In genomic region chr16:45196816-45197215, GRCm38 (mm10) we compare ENCODE assay signal across 8 mouse cellular contexts. TPM values are rescaled to one million over a fixed set of nuclear protein-coding genes. Genes with fewer than 3 reads are reported as not detected.
A peak's percentile ranks its signal among the peaks of the same experiment; 100 is the strongest.
DNase-seq lines count a peak whose midpoint lies in the region; ATAC-seq and TF ChIP-seq lines count a peak whose summit lies in the region.

No protein-coding gene starts in this region.

- H3K4me3 ChIP-seq in intestine, embryonic 14.5 days (ENCODE audit: low read depth, low read length): no peak overlapping the region
- no peak overlapping the region for H3K4me3 ChIP-seq in left cerebral cortex, adult 2 months
- no peak overlapping the region for H3K4me3 ChIP-seq in midbrain, embryonic 11.5 days (ENCODE audit: low read depth, low read length)
- H3K4me3 ChIP-seq in spleen, adult 2 months (ENCODE audit: extremely low read depth, insufficient read depth, insufficient read length): no peak overlapping the region

- 0 out of 2 replicates have a peak, but pooled peaks have one; percentile 66 for ATAC-seq in intestine, embryonic 14.5 days (replicated peaks; ENCODE audit: low FRiP score, low TSS enrichment, low read depth)
- ATAC-seq in midbrain, embryonic 11.5 days (ENCODE audit: low FRiP score): peak; percentile 83

- peak; percentile 5 for DNase-seq in ovary, adult 18-20 months (ENCODE audit: low spot score)
- DNase-seq in ovary, postnatal 10 days (ENCODE audit: low spot score): no peak
- DNase-seq in cerebellum, adult 9-10 months: peak; percentile 82
- peak; percentile 26 to 63 for DNase-seq in frontal cortex, postnatal 14 days (ENCODE audit: low spot score in 2 of 2)
- DNase-seq in intestine, embryonic 14.5 days (ENCODE audit: low spot score): peak; percentile 70
- DNase-seq in left cerebral cortex, adult 2 months (ENCODE audit: extremely low spot score in 1 of 2, low spot score in 2 of 2): peak; percentile 52 to 61
- peak; percentile 98 for DNase-seq in midbrain, embryonic 11.5 days (ENCODE audit: low spot score, missing footprints)
- DNase-seq in spleen, adult 2 months (ENCODE audit: low read depth in 1 of 2, low spot score in 2 of 2): peak; percentile 58 to 67

- no peak overlapping the region for H3K4me2 ChIP-seq in intestine, embryonic 14.5 days (ENCODE audit: low read length)
- no peak overlapping the region for H3K4me2 ChIP-seq in midbrain, embryonic 11.5 days

- no peaks in the 10 kb centered on the region for H3K27me3 ChIP-seq in intestine, embryonic 14.5 days (replicated peaks; ENCODE audit: control insufficient read depth, insufficient read depth, low read length)
- no peaks in the 10 kb centered on the region for H3K27me3 ChIP-seq in midbrain, embryonic 11.5 days (ENCODE audit: control insufficient read depth, insufficient read depth, low read length)
- H3K27me3 ChIP-seq in spleen, adult 2 months (ENCODE audit: control insufficient read depth, insufficient read depth, low read length): no peaks in the 10 kb centered on the region

- peak; percentile 69 for TF ChIP-seq CTCF in left cerebral cortex, adult 2 months (IDR thresholded peaks at IDR 0.05)
- TF ChIP-seq CTCF in spleen, adult 2 months (IDR thresholded peaks at IDR 0.05; ENCODE audit: extremely low read depth, insufficient read depth, insufficient read length, insufficient replicate concordance): peak; percentile 51; the same call in 1 of the 2 replicates

- no peaks in the 10 kb centered on the region for H3K9me3 ChIP-seq in intestine, embryonic 14.5 days (ENCODE audit: control insufficient read depth, low read length)
- H3K9me3 ChIP-seq in midbrain, embryonic 11.5 days (ENCODE audit: control insufficient read depth, low read length): no peaks in the 10 kb centered on the region

- intact Hi-C loops in left cerebral cortex, adult 2 months (cut with DNase I): loop anchor here (1.0 to 5.0 kb wide), 4 partner anchors 216 to 480 kb away; no protein-coding TSS in a partner anchor

- H3K36me3 ChIP-seq in intestine, embryonic 14.5 days (ENCODE audit: control insufficient read depth, insufficient read depth, low read length): no peaks in the 10 kb centered on the region
- no peaks in the 10 kb centered on the region for H3K36me3 ChIP-seq in midbrain, embryonic 11.5 days (ENCODE audit: control insufficient read depth, insufficient read depth, low read length)
- no peaks in the 10 kb centered on the region for H3K36me3 ChIP-seq in spleen, adult 2 months (ENCODE audit: control insufficient read depth, insufficient read depth, low read length)

- H3K27ac ChIP-seq in intestine, embryonic 14.5 days (ENCODE audit: low read depth): no peak overlapping the region
- H3K27ac ChIP-seq in left cerebral cortex, adult 2 months: no peak overlapping the region
- H3K27ac ChIP-seq in midbrain, embryonic 11.5 days (ENCODE audit: low read depth, low read length): no peak overlapping the region
- H3K27ac ChIP-seq in spleen, adult 2 months (ENCODE audit: insufficient read depth, low read length): no peak overlapping the region

- no peak overlapping the region for H3K9ac ChIP-seq in intestine, embryonic 14.5 days (ENCODE audit: low read length)
- H3K9ac ChIP-seq in midbrain, embryonic 11.5 days (ENCODE audit: low read length): no peak overlapping the region

- no peaks in the 10 kb centered on the region for H3K4me1 ChIP-seq in intestine, embryonic 14.5 days (replicated peaks; ENCODE audit: control insufficient read depth, insufficient read depth, low read length)
- H3K4me1 ChIP-seq in midbrain, embryonic 11.5 days (ENCODE audit: control insufficient read depth, insufficient read depth, low read length): no peaks in the 10 kb centered on the region
- no peaks in the 10 kb centered on the region; the same call in 1 of the 2 replicates for H3K4me1 ChIP-seq in spleen, adult 2 months (ENCODE audit: control insufficient read depth, insufficient read depth, insufficient read length)

- TF ChIP-seq POLR2A in spleen, adult 2 months (IDR thresholded peaks at IDR 0.05; ENCODE audit: low read depth, low read length): no peak

- WGBS in intestine, embryonic 14.5 days: 30% methylated on average over 6 of the region's 6 CpGs
- 37% methylated on average over 6 of the region's 6 CpGs for WGBS in midbrain, embryonic 11.5 days
- 37% methylated on average over 6 of the region's 6 CpGs for WGBS in spleen, adult 2 months

RNA-seq across cellular contexts. Expression of gene Btla, which starts 27.3 kb away (rescaled TPM):
- 0.34 and 0.39 TPM in 2 replicates for polyA plus RNA-seq in intestine, embryonic 14.5 days (2014; fragmentation: Nextera tagmentation; extraction: Ambion mirVana)
- under 1 TPM; 0.28 to 0.54 TPM for total RNA-seq in left cerebral cortex, adult 2 months (2021)
- 0.32 and 0.45 TPM in 2 replicates for polyA plus RNA-seq in midbrain, embryonic 11.5 days (2014; fragmentation: Nextera tagmentation; extraction: Ambion mirVana)
- polyA plus RNA-seq in spleen, adult 2 months (2012; rRNA removed): 25.0 and 26.3 TPM in 2 replicates

RNA-seq across cellular contexts. Expression of gene Atg3, which starts 38.2 kb away (rescaled TPM):
- polyA plus RNA-seq in intestine, embryonic 14.5 days (2014; fragmentation: Nextera tagmentation; extraction: Ambion mirVana): 30.9 and 31.7 TPM in 2 replicates
- total RNA-seq in left cerebral cortex, adult 2 months (2021): 10 to 100 TPM; 42.0 to 47.0 TPM
- polyA plus RNA-seq in midbrain, embryonic 11.5 days (2014; fragmentation: Nextera tagmentation; extraction: Ambion mirVana): 41.1 and 41.6 TPM in 2 replicates
- 13.8 and 21.4 TPM in 2 replicates for polyA plus RNA-seq in spleen, adult 2 months (2012; rRNA removed)

RNA-seq across cellular contexts. Expression of gene Slc35a5, which starts 38.3 kb away (rescaled TPM):
- 18.9 and 19.4 TPM in 2 replicates for polyA plus RNA-seq in intestine, embryonic 14.5 days (2014; fragmentation: Nextera tagmentation; extraction: Ambion mirVana)
- total RNA-seq in left cerebral cortex, adult 2 months (2021): 10 to 100 TPM; 43.7 to 51.8 TPM
- 14.8 and 18.2 TPM in 2 replicates for polyA plus RNA-seq in midbrain, embryonic 11.5 days (2014; fragmentation: Nextera tagmentation; extraction: Ambion mirVana)
- 6.8 and 8.3 TPM in 2 replicates for polyA plus RNA-seq in spleen, adult 2 months (2012; rRNA removed)

Comparison
In these comparisons a context has a peak if more than half of its experiments do, and no peak if none do; other contexts are left out.
1. RNA of gene Btla, which starts 27.3 kb away (polyA plus RNA-seq): 25.0 to 26.3 TPM in spleen, adult 2 months; 0.32 to 0.45 TPM in midbrain, embryonic 11.5 days and 0.34 to 0.39 TPM in intestine, embryonic 14.5 days; every median in the first group is over 10 times any median in the second.